9 mouse cellular contexts compared by ENCODE assay signal in genomic region chr7:4127894-4128293, GRCm38 (mm10).
"Had no signal": no experiment of that assay in that cellular context is flagged by ENCODE, and none has a peak within 500 bp of the region (broad histone marks: within the 10 kb centered on the region; RNA-seq: fewer than 3 reads in every experiment).

No protein-coding gene starts in this region.

- H3K27ac ChIP-seq: limb, embryonic 13.5 days; liver, embryonic 14.5 days had no signal

- H3K36me3 ChIP-seq: limb, embryonic 13.5 days had no signal

- H3K27me3 ChIP-seq: limb, embryonic 13.5 days had no signal

- DNase-seq: kidney, adult 18-20 months; kidney, postnatal 10 days; layer of hippocampus, postnatal 36 days; lung, adult 18-20 months; lung, postnatal 36 days; midbrain, embryonic 14.5 days; thymus, postnatal 36 days had no signal

- H3K4me3 ChIP-seq: limb, embryonic 13.5 days had no signal

- H3K9ac ChIP-seq: limb, embryonic 13.5 days; liver, embryonic 14.5 days had no signal

- H3K9me3 ChIP-seq: limb, embryonic 13.5 days had no signal

- H3K4me2 ChIP-seq: limb, embryonic 13.5 days had no signal
